Comparison of ENCODE assay signal across 19 mouse cellular contexts in genomic region chr12:107050891-107051635, GRCm38 (mm10).
DNase-seq lines count a peak whose midpoint lies in the region; ATAC-seq and TF ChIP-seq lines count a peak whose summit lies in the region.
"Had no signal": no experiment of that assay in that cellular context is flagged by ENCODE, and none has a peak within 500 bp of the region (broad histone marks: within the 10 kb centered on the region; RNA-seq: fewer than 3 reads in every experiment).

No protein-coding gene starts in this region.

- H3K4me3 ChIP-seq in left cerebral cortex, adult 2 months, result no peak overlapping the region
- H3K4me3 ChIP-seq in intestine, embryonic 15.5 days (replicated peaks), result no peak overlapping the region
- H3K4me3 ChIP-seq: embryonic facial prominence, embryonic 12.5 days; forebrain, embryonic 15.5 days; heart, embryonic 12.5 days; hindbrain, embryonic 10.5 days had no signal

- peak overlapping the region; percentile 44; the same call in 1 of the 2 replicates for H3K27ac ChIP-seq in left cerebral cortex, adult 2 months
- no peak overlapping the region for H3K27ac ChIP-seq in intestine, embryonic 15.5 days
- H3K27ac ChIP-seq: embryonic facial prominence, embryonic 12.5 days; forebrain, embryonic 15.5 days; hindbrain, embryonic 10.5 days; hindbrain, embryonic 14.5 days had no signal

- no peak overlapping the region for H3K4me2 ChIP-seq in intestine, embryonic 15.5 days (replicated peaks)
- H3K4me2 ChIP-seq: embryonic facial prominence, embryonic 12.5 days; forebrain, embryonic 15.5 days; heart, embryonic 12.5 days; hindbrain, embryonic 14.5 days had no signal

- no peaks in the 10 kb centered on the region for H3K4me1 ChIP-seq in intestine, embryonic 15.5 days (replicated peaks)
- H3K4me1 ChIP-seq: embryonic facial prominence, embryonic 12.5 days; heart, embryonic 12.5 days; hindbrain, embryonic 10.5 days had no signal

- no peak for ATAC-seq in intestine, embryonic 15.5 days
- ATAC-seq: forebrain, embryonic 15.5 days; Patski had no signal

- no peaks in the 10 kb centered on the region for H3K9me3 ChIP-seq in intestine, embryonic 15.5 days
- H3K9me3 ChIP-seq: embryonic facial prominence, embryonic 12.5 days; forebrain, embryonic 15.5 days; heart, embryonic 12.5 days; hindbrain, embryonic 10.5 days had no signal

- DNase-seq in left cerebral cortex, adult 2 months (ENCODE audit: extremely low spot score in 1 of 2, low spot score in 2 of 2), result no peak
- DNase-seq in left cerebral cortex, adult 9 months (ENCODE audit: low spot score in 2 of 2), result no peak
- peak; percentile 16 to 34 for DNase-seq in CD8-positive naive resting alpha-beta T cell, adult 2 months (ENCODE audit: low read depth in 2 of 2, low spot score in 2 of 2)
- DNase-seq in thymus, postnatal 0 days (ENCODE audit: low spot score), result peak; percentile 50
- peak; percentile 49 for DNase-seq in thymus, postnatal 4 days
- DNase-seq in cerebellum, postnatal 10 days, result no peak
- DNase-seq: adrenal gland, adult 2 months; adrenal gland, postnatal 25 days; cerebellum, adult 2 months; gastrocnemius, postnatal 36 days; heart, adult 18-20 months had no signal

- no peak for TF ChIP-seq CTCF in left cerebral cortex, adult 2 months (IDR thresholded peaks at IDR 0.05)

- 80% methylated on average over 7 of the region's 7 CpGs for WGBS in intestine, embryonic 15.5 days

- intact Hi-C loops in left cerebral cortex, adult 2 months (cut with DNase I), result no loop called here

- no peak overlapping the region for H3K9ac ChIP-seq in intestine, embryonic 15.5 days
- H3K9ac ChIP-seq: embryonic facial prominence, embryonic 12.5 days; forebrain, embryonic 15.5 days; heart, embryonic 12.5 days; hindbrain, embryonic 14.5 days had no signal

- no peaks in the 10 kb centered on the region for H3K27me3 ChIP-seq in intestine, embryonic 15.5 days (replicated peaks)
- H3K27me3 ChIP-seq: CH12.LX; embryonic facial prominence, embryonic 12.5 days; forebrain, embryonic 15.5 days; heart, embryonic 12.5 days; Patski had no signal

- no peaks in the 10 kb centered on the region for H3K36me3 ChIP-seq in intestine, embryonic 15.5 days
- H3K36me3 ChIP-seq: embryonic facial prominence, embryonic 12.5 days; forebrain, embryonic 15.5 days; heart, embryonic 12.5 days; hindbrain, embryonic 10.5 days had no signal

Comparison
In these comparisons a context has a peak if more than half of its experiments do, and no peak if none do; other contexts are left out.
1. DNase-seq: peak in CD8-positive naive resting alpha-beta T cell, adult 2 months (2 of 2), thymus, postnatal 0 days (single experiment) and thymus, postnatal 4 days (single experiment); none in left cerebral cortex, adult 2 months (0 of 2), left cerebral cortex, adult 9 months (0 of 2) and cerebellum, postnatal 10 days (0 of 2).